Mouse (Mus musculus) embryo, embryonic 9.5 days (tissue): Measurements from ENCODE around the gene Unc79.
A peak's percentile ranks its signal among the peaks of the same experiment; 100 is the strongest.

Experiments used
- DNase-seq: peaks from one replicate; pipeline ENCODE4 v3.0.0-alpha.2; 2017; ENCODE audit errors: extremely low spot score

Unc79 gene

GRCm38 (mm10) chr12:103041401-103041800 is 92.7 kb downstream of the Unc79 start:
- no peak for DNase-seq

GRCm38 (mm10) chr12:103042711-103043110 is 94.1 kb downstream of the Unc79 start:
- DNase-seq: no peak

- no peak for DNase-seq
Observed at GRCm38 (mm10) chr12:103044422-103044821, 95.8 kb downstream of the Unc79 start.

GRCm38 (mm10) chr12:103049865-103050264 is 101.2 kb downstream of the Unc79 start:
- DNase-seq: no peak

GRCm38 (mm10) chr12:103059321-103060053 is 110.8 kb downstream of the Unc79 start:
- no peak for DNase-seq

- no peak for DNase-seq
Observed at GRCm38 (mm10) chr12:103060791-103061190, 112.1 kb downstream of the Unc79 start.

GRCm38 (mm10) chr12:103062133-103062532 is 113.5 kb downstream of the Unc79 start:
- no peak for DNase-seq

- peak; percentile 17 for DNase-seq
Observed at GRCm38 (mm10) chr12:103064944-103065343, 116.3 kb downstream of the Unc79 start.

- no peak for DNase-seq
Observed at GRCm38 (mm10) chr12:103068161-103068560, 119.5 kb downstream of the Unc79 start.

GRCm38 (mm10) chr12:103069565-103069964 is 120.9 kb downstream of the Unc79 start:
- DNase-seq: no peak

- no peak for DNase-seq
Observed at GRCm38 (mm10) chr12:103073953-103074352, 125.3 kb downstream of the Unc79 start.

GRCm38 (mm10) chr12:103078751-103079150 is 130.1 kb downstream of the Unc79 start:
- no peak for DNase-seq

- DNase-seq: no peak
Observed at GRCm38 (mm10) chr12:103080055-103080454, 131.4 kb downstream of the Unc79 start.

GRCm38 (mm10) chr12:103091831-103092230 is 143.2 kb downstream of the Unc79 start:
- no peak for DNase-seq

- DNase-seq: no peak
Observed at GRCm38 (mm10) chr12:103095160-103095559, 146.5 kb downstream of the Unc79 start.

GRCm38 (mm10) chr12:103099185-103099584 is 150.5 kb downstream of the Unc79 start:
- DNase-seq: no peak

- peak; percentile 19 for DNase-seq
Observed at GRCm38 (mm10) chr12:103100088-103100487, 151.4 kb downstream of the Unc79 start.

GRCm38 (mm10) chr12:103103041-103103440 is 154.4 kb downstream of the Unc79 start:
- DNase-seq: no peak

GRCm38 (mm10) chr12:103103601-103104000 is 154.9 kb downstream of the Unc79 start:
- no peak for DNase-seq

GRCm38 (mm10) chr12:103109301-103109700 is 160.6 kb downstream of the Unc79 start:
- no peak for DNase-seq

GRCm38 (mm10) chr12:103116639-103117038 is 168.0 kb downstream of the Unc79 start:
- no peak for DNase-seq

- no peak for DNase-seq
Observed at GRCm38 (mm10) chr12:103117517-103118193, 169.0 kb downstream of the Unc79 start.

- DNase-seq: no peak
Observed at GRCm38 (mm10) chr12:103121928-103122327, 173.3 kb downstream of the Unc79 start.
